Mouse (Mus musculus) heart, adult 18-20 months (tissue): ENCODE results near the gene Apod. TPM values are rescaled to one million over a fixed set of nuclear protein-coding genes. Genes with fewer than 3 reads are reported as not detected.

Source experiments
- DNase-seq, 2 experiments: peaks; one replicate each; pipeline ENCODE4 v3.0.0; 2021 to 2022; ENCODE audit warnings: mixed read lengths in 1 of 2
- microRNA-seq, 2 experiments: library from miRNA; unstranded; fragments of <30 nt; microRNA quantifications; one replicate each; pipeline ENCODE4 v1.2.0; 2022
- total RNA-seq, 2 experiments: library from RNA; stranded (reverse); gene quantifications; 2 replicates each; pipeline ENCODE4 v1.2.3; 2021

Gene Apod
- total RNA-seq, 2 experiments from 2014 or later, result 5.5 to 6.8 TPM

GRCm38 (mm10) chr16:31281981-31282380 is 32.6 kb downstream of the Apod start:
- DNase-seq, result peak; percentile 77 to 81

- DNase-seq, result no peak
Observed at GRCm38 (mm10) chr16:31280176-31280575, 34.4 kb downstream of the Apod start.

DNA sequence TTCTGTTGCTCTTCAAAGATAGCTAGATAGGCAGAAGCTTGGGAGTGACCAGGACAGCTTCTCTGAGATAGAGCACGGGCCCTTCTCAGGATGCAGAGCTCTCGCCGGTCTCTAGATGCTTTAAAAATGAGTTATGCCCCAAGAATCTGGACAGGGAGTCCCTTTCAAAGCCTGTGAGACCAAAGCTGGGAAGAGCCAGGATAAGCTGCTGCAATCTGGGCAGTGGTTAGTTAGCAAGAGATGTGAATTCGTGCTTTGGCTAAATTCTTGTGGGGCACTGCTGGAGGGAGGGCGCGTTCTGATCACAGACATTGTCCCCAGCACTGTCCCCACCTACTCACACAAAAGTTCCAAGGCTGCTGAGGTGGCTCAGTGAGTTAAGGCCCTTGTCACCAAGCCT is 36.0 kb downstream of the Apod start:
- DNase-seq, result peak; percentile 19 to 26

- peak; percentile 35 to 81 for DNase-seq
Observed at GRCm38 (mm10) chr16:31278081-31278480, 36.5 kb downstream of the Apod start.

DNA sequence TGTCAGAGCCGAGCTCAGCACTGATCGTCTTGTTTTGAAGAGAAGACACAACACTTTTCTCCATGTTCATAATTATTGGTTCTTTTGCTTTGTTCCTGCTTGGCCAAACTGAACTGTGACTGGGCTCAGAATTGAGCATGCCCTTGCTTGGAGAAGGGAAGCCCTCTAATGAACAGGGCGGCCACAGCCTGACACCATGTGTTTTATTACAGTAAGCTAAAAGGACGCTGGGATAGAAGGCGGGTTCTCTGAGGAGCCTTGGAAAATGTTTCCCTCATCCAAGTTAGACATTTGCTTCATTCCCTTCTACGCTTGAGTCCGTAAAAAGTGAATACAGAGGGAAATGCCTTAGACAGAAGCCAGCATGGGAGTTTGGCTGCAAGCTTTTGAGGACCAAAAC is 37.6 kb downstream of the Apod start:
- DNase-seq, result peak in 1 of 2 experiments; percentile 69

- DNase-seq, result peak; percentile 86 to 94
Observed at GRCm38 (mm10) chr16:31276539-31276938, 38.1 kb downstream of the Apod start.

DNA sequence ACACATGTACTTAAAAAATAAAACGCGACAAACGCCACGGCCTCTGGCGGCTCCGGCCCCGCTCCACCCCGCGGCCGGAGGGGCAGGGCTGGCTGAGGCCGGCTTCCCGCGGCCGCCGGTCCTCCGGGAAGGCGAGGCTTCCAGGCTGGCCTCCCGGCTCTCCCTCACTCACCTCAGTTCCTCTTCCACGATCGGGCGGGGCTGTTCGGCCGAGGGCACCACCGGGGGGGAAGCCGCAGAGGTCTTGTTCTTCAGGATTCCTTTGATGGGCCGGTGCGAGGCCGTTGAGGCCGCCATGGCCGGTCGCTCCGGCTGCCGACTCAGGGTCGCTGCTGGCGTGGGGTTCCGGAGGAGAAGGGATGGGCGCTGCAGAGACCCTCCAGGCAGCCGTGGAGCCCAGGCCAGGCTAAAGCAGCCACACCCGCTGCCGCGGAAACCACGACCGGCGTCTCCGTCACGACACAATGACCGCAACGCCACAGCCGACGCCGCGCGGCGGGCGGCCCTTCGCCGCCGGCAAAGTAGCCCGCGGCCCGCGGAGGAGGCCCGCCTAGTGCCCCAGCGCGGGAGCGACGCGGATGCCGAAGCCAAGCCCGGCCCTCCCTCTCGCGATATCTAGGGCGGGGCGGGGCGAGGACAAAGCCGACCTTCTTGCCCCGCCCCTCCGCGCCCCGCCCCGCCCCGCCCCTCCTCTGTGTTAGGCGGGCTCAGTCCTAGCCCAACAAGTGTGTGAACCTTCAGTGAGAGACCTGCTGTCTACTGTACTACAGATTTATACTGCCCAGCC is 39.7 kb downstream of the Apod start, which contains the start of gene Ppp1r2:
TSS of gene Ppp1r2 (minus strand) at position 604 of the 787 bp plus-strand sequence.
- DNase-seq, result peak; percentile 94 to 95

- no peak for DNase-seq
Observed at GRCm38 (mm10) chr16:31274084-31274483, 40.5 kb downstream of the Apod start.

- no peak for DNase-seq
Observed at GRCm38 (mm10) chr16:31266692-31267091, 47.9 kb downstream of the Apod start.

GRCm38 (mm10) chr16:31256151-31256550 is 58.5 kb downstream of the Apod start:
- no peak for DNase-seq

DNA sequence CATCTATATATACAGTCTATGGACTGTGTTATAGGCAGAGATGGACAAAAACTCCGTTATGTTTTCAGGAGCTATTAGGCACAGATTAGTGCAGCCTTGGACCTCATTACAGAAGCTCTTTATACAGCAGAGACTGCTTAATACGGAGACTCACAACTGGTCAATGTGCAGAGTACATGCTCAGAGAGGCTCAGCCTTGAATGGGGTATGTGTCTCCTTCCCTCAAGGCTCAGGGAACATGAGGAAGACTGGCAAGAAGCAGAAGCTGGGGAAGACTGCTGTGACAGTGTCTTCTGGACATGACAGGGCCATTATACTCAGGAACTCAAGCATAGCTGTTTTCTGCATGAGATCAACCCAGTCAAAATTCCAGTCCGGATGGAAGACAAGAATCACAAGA is 58.9 kb downstream of the Apod start:
- DNase-seq, result no peak

DNA sequence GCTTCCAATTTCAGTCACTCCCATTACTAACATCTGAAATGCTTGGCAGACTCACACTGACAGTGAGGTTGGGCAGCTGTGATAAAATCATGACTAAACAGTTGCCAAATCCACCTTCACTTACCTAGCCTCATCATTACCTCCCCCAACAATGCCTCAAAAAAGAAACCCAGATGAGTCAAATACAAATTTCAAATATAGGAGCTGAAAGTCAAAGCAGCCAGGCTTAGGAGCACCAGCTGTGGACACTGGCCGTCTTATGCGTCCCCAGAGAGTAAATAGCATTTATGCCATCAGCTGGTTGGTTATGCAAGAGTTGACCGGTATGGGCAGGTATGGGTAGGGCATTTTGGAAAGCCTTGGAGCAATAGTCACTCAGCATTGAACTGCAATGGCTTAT is 65.2 kb downstream of the Apod start:
- no peak for DNase-seq

DNA sequence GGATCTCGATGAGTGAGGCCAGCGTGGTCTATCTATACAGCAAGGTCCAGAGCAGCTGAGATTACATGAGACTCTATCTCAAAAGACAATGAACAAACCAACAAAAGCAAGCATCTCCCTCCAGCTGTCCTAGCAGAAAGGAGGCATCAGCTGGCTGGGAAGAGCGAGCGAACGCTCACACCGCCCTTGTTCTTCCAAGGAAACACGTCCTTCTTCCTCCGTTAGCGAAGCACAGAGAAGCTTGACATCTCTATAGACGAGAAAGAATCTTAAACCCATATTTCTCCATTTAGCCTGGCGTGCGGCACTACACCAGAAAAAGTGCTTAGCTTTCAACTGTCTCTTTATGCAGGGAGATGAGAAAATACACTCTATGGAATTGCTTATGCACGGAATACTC is 65.9 kb downstream of the Apod start:
- no peak for DNase-seq

DNA sequence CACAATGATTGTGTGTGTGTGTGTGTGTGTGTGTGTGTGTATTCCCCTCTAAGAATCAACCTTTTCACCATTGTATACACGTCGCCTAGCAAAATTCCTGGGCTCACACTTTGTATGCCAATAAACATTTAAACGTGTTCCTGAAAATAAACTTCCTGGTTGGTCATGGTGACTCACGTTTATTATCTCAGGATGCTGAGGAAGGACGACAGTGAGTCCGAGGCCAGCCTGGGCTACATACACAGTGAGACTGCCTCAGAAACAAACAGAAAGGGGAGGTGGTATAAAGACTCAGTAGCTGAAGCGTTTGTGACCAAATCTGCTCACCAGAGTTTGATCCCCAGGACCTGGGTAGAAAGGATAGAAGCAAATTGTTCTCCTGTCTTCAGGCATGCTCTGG is 67.2 kb downstream of the Apod start:
- DNase-seq, result no peak

Small RNAs within 50 kb of the gene (microRNA-seq; reads per million reads assigned to microRNA genes)
- gene Gm27415, result 0 reads per million in 2 experiments

Other genes with a start within 250 kb of the Apod start
- gene Xxylt1, start 233.4 kb downstream of the Apod start, total RNA-seq, result 10 to 100 TPM; 10.2 to 10.9 TPM
- 10 to 100 TPM; 16.8 to 18.7 TPM for gene Acap2, start 113.6 kb downstream of the Apod start, total RNA-seq
- gene Ppp1r2, start 39.5 kb downstream of the Apod start, total RNA-seq, result 10 to 100 TPM; 77.5 to 85.2 TPM
- gene Bdh1, start 107.5 kb upstream of the Apod start, total RNA-seq, result 100 to 1,000 TPM; 240 to 275 TPM